In genomic region chr10:27927266-27927665, GRCm38 (mm10) we compare ENCODE assay signal across 16 mouse cellular contexts.
"Had no signal": no experiment of that assay in that cellular context is flagged by ENCODE, and none has a peak within 500 bp of the region (broad histone marks: within the 10 kb centered on the region; RNA-seq: fewer than 3 reads in every experiment).

No protein-coding gene starts in this region.

- DNase-seq: kidney, adult 9 months; kidney, postnatal 36 days; layer of hippocampus, adult 9-11 months; layer of hippocampus, postnatal 36 days; liver; liver, embryonic 13.5 days; liver, postnatal 0 days; lung, postnatal 36 days; right cerebral cortex, adult 18-20 months; right cerebral cortex, postnatal 25 days; thymus, postnatal 36 days had no signal

- H3K4me1 ChIP-seq: limb, embryonic 12.5 days; liver, embryonic 13.5 days; neural tube, embryonic 15.5 days had no signal

- H3K4me2 ChIP-seq: limb, embryonic 12.5 days; liver, embryonic 13.5 days; neural tube, embryonic 15.5 days had no signal

- H3K27me3 ChIP-seq: limb, embryonic 12.5 days; liver, embryonic 13.5 days; neural tube, embryonic 15.5 days had no signal

- H3K9ac ChIP-seq: limb, embryonic 12.5 days; liver, embryonic 13.5 days; liver, postnatal 0 days; neural tube, embryonic 15.5 days had no signal

- H3K4me3 ChIP-seq: limb, embryonic 12.5 days; liver, embryonic 13.5 days; myocyte; neural tube, embryonic 15.5 days had no signal

- H3K36me3 ChIP-seq: limb, embryonic 12.5 days; liver, embryonic 13.5 days; neural tube, embryonic 15.5 days had no signal

- ATAC-seq: liver, postnatal 0 days; lung, postnatal 0 days had no signal

- H3K9me3 ChIP-seq: limb, embryonic 12.5 days; liver, embryonic 13.5 days had no signal

- H3K27ac ChIP-seq: kidney, postnatal 0 days; limb, embryonic 12.5 days; liver, embryonic 13.5 days; neural tube, embryonic 15.5 days had no signal
